Mouse (Mus musculus): ENCODE data around the gene Eqtn. TPM values are rescaled to one million over a fixed set of nuclear protein-coding genes. Genes with fewer than 3 reads are reported as not detected.

Gene Eqtn
- 1 to 10 TPM in 1 of 2 experiments, under 1 TPM in 1; 0.40 to 1.2 TPM for total RNA-seq (2021)

DNA sequence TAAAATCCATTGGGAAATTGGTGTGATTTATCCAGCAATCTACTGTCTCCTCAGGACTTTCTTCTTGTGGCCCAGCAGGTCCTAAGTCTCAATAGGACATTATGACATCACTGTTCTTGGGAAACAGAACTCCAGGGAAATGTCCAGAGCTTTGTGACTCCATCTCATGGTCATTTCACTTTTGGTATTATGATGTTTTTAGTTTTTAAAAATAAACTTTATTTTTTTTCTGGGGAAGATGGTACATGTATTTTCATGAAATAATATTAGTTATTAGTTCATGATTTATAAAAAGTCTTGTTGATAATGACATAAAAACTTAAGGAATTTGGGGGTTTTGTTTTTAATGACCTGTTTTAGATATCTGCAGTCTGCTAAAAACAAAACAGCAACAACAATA, at the start of gene Eqtn:
TSS of gene Eqtn (minus strand) at position 101 of the 400 bp plus-strand sequence.
- no peak for DNase-seq

DNA sequence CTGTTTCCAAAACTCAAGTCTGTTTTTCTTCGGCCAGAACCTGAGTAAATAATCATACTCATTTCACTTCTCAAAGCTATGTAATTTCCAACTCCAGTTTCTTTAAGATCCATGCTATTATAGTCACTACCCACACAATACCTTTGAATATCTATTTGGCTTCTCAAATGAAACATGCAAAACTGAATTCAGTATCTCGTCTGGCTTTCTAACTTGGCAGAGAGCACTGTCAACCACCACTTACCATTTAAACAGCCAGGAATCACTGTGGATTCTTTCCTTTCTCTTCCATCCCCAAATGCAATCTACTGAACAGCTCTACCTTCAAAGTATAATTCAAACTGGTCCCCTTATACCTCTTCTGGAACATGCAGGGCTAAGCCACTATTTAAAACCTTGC, 44.7 kb upstream of the Eqtn start:
- DNase-seq = no peak

DNA sequence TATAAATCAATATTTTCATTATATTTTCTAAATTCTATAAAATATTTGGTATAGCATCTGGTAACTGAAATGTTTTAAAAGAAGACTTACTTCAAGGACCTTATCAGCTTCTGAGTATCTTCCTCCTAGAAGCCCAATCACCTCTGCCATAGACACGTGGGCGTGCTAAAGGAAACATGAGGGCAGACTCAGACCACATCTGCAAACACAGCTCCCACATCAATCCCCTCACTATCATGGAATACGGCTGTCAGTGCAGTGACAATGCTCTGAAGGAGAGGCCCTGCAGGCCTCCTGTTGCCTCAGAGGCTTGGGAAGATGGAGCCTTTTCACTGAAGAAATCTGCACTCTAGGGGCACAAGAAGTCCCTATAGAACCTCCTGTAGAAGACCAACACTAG, 24.1 kb upstream of the Eqtn start:
- no peak for DNase-seq

DNA sequence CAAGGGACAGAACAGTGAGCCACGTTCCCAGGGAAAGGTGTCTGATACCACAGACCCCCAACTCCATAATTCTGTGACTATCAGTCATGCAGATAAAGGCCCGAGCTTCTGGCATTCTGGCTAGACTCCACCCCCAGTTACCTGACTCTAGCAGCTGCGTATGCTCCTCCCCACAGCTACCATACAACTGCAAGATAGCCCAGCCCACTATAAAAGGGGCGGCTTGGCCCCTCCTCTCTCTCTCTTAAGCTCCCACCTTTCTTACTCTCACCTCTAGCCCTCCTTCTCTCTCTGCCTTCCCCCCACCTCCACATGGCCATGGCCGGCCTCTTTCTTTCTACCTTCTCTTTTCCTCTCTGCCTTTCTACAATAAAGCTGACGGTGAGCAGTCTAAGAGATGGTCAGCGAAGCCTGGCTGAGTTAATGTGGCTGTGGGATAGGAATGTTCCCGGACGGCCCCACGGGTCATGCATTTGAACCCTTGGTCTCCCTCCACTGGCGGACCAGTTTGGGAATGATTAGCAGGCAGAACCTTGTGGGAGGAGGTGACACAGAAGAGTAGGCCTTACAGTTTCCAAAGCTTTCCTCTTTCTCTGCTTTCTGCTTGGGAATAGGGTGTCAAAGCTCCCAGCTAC, 12.7 kb upstream of the Eqtn start:
- DNase-seq = no peak

DNA sequence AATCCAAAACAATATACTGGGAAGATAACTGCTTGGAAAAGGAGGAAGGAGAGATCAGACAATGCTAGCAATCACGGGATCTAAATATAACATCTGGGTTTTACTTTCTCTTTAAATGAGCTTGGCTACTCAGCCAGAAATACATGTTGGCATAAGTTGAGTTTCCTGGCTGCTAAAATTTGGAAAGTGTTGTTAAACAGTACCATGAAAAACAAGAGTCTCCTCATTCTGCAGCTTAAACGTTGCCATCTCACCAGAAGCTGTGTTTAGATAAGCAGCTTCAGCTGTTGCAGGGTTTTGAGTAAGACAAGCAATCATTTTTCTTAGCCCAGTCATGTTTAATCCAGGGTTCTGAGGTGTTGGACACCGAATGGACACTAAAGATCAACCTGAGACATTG, 26.9 kb downstream of the Eqtn start:
- no peak for DNase-seq

DNA sequence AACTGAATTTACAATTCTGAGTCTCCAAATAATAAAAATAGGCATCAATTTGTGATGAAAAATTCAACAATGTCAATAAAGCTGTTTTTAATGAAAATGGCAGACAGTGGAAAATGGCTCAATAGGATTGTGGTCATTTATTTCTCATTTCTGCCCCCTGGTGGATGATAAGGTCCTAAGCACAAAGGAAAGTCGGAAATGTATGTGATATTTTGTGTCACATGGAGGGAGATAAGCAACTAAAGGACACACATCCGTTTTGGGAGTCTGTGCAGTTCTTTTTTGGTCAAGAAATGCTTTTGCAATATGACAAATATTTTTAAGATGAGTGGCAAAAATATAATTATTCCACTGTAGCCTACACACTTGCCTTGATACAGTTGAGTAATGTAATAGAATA, 27.9 kb downstream of the Eqtn start:
- DNase-seq = no peak

Other genes starting within 250 kb of the Eqtn start
- gene Tek, start 189.6 kb downstream of the Eqtn start, total RNA-seq (2021) = 1 to 10 TPM; 6.8 to 7.9 TPM
- gene Mysm1, start 50.3 kb upstream of the Eqtn start, total RNA-seq (2021) = 10 to 100 TPM; 31.9 to 35.7 TPM
- gene Jun, start 123.4 kb upstream of the Eqtn start, total RNA-seq (2021) = 100 to 1,000 TPM; 108 to 114 TPM

Measured in layer of hippocampus, postnatal 36 days (tissue).